Mouse (Mus musculus): ENCODE results near the gene Pttg1ip.
A peak's percentile ranks its signal among the peaks of the same experiment; 100 is the strongest.

Pttg1ip gene

GRCm38 (mm10) chr10:77634452-77635231 lies 53.1 kb downstream of the Pttg1ip start:
- no peak for DNase-seq (ENCODE audit: inconsistent age in 2 of 2, low spot score in 1 of 2)

- no peak for DNase-seq (ENCODE audit: inconsistent age in 2 of 2, low spot score in 1 of 2)
Measured at GRCm38 (mm10) chr10:77636234-77636922, 54.9 kb downstream of the Pttg1ip start.

GRCm38 (mm10) chr10:77638956-77639355 lies 57.4 kb downstream of the Pttg1ip start:
- peak; percentile 27 to 48 for DNase-seq (ENCODE audit: inconsistent age in 2 of 2, low spot score in 1 of 2)

- DNase-seq (ENCODE audit: inconsistent age in 2 of 2, low spot score in 1 of 2): no peak
Measured at GRCm38 (mm10) chr10:77643160-77643559, 61.6 kb downstream of the Pttg1ip start.

GRCm38 (mm10) chr10:77645571-77645970 lies 64.1 kb downstream of the Pttg1ip start:
- DNase-seq (ENCODE audit: inconsistent age in 2 of 2, low spot score in 1 of 2): no peak

GRCm38 (mm10) chr10:77647461-77647860 lies 65.9 kb downstream of the Pttg1ip start:
- DNase-seq (ENCODE audit: inconsistent age in 2 of 2, low spot score in 1 of 2): peak in 1 of 2 experiments; percentile 14

- no peak for DNase-seq (ENCODE audit: inconsistent age in 2 of 2, low spot score in 1 of 2)
Measured at GRCm38 (mm10) chr10:77647901-77648300, 66.4 kb downstream of the Pttg1ip start.
